Mouse (Mus musculus) intestine, embryonic 16.5 days (tissue): ENCODE data around the gene Rbm47. TPM values are rescaled to one million over a fixed set of nuclear protein-coding genes. Genes with fewer than 3 reads are reported as not detected.

Experiments used
- ATAC-seq: fragments of 200-750 bp; cut with Nextera tagmentation; 2 replicates; pipeline ENCODE4 v1.8.0; 2017; ENCODE audit warnings: moderate TSS enrichment, moderate library complexity
- H3K27ac ChIP-seq: fragments of 300-500 bp; sonication (generic); 2 replicates; pipeline ENCODE4 v1.5.1; 2014; ENCODE audit warnings: mild to moderate bottlenecking, low read length
- H3K27me3 ChIP-seq: fragments of 300-500 bp; sonication (generic); replicated peaks from 2 replicates; pipeline ENCODE4 v1.6.1; 2014; ENCODE audit warnings: low read length, control low read depth, mixed read lengths; ENCODE audit not compliant: control insufficient read depth, insufficient read depth
- H3K36me3 ChIP-seq: fragments of 300-500 bp; sonication (generic); 2 replicates; pipeline ENCODE4 v1.6.1; 2014; ENCODE audit warnings: low read length, control low read depth; ENCODE audit not compliant: control insufficient read depth, insufficient read depth
- H3K4me1 ChIP-seq: fragments of 300-500 bp; sonication (generic); 2 replicates; pipeline ENCODE4 v1.6.1; 2014; ENCODE audit warnings: low read length, control low read depth, mixed read lengths; ENCODE audit not compliant: control insufficient read depth, insufficient read depth
- H3K4me2 ChIP-seq: fragments of 300-500 bp; sonication (generic); 2 replicates; pipeline ENCODE4 v1.6.1; 2014; ENCODE audit warnings: low read depth, low read length, control low read depth
- H3K4me3 ChIP-seq: fragments of 300-500 bp; sonication (generic); 2 replicates; pipeline ENCODE4 v1.5.1; 2014; ENCODE audit warnings: mild to moderate bottlenecking, low read length
- H3K9ac ChIP-seq: fragments of 300-500 bp; sonication (generic); 2 replicates; pipeline ENCODE4 v1.6.1; 2014; ENCODE audit warnings: low read depth, low read length
- H3K9me3 ChIP-seq: fragments of 300-500 bp; sonication (generic); 2 replicates; pipeline ENCODE4 v1.6.1; 2016; ENCODE audit warnings: low read length, control low read depth; ENCODE audit not compliant: control insufficient read depth
- WGBS: fragments of 180-500 bp; shearing (Covaris S2); extraction: QIAGEN DNeasy Blood & Tissue Kit; methylation state at CpG from one replicate; pipeline ENCODE4 v1.1.7; 2014; 5-methylcytosine and 5-hydroxymethylcytosine counted together
- polyA plus RNA-seq: library from polyadenylated mRNA; unstranded; fragments of >200 nt; fragmentation: Nextera tagmentation; extraction: Ambion mirVana; gene quantifications from 2 replicates; pipeline ENCODE4 v1.2.1, GENCODE M21; 2015

Rbm47 gene
- polyA plus RNA-seq, 1 experiment from 2014 or later = 149 TPM

DNA sequence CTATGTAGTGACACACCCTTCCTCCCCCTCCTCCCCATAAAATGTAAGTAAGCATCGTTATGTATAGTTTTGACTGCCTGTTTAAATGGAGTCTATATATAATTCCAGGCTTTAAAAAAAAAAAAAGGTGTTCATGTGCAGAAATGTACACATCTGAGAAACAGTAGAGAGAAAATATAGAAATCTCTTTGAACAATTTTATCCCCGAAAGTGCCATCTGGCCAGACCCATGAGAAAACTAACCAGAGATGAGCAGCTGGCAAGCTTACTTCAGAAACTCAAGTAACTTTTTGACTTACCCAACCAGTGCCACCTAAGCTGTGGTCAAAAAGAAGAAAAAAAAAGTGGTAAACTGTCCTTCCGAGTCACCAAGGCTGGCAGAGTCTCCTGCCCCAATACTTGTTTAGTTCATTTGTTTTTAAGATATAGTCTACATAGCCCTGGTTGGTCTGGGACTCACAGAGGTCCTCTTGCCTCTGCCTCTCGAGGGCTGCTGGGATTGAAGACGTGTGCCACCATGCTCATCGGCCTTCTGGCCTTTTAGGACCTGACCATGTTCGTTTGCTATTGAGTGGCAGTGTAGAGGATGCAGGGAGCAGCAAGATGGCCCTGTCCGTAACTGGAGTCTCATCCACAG lies 4.3 kb downstream of the Rbm47 start:
- Histone ChIP-seq H3K9me3 (no peaks in the 10 kb centered on the region), H3K4me2 (no peak overlapping the region), H3K36me3 (no peaks in the 10 kb centered on the region), H3K4me3 (no peak overlapping the region), H3K4me1 (peaks cover 13% of the 10 kb centered on the region), H3K9ac (no peak overlapping the region), H3K27me3 (no peaks in the 10 kb centered on the region), H3K27ac (no peak overlapping the region)
- 85% methylated on average over 8 of the region's 8 CpGs for WGBS
- ATAC-seq = no peak

- WGBS = 73% methylated on average over 5 of the region's 5 CpGs
- ATAC-seq = no peak
- Histone ChIP-seq H3K9me3 (no peaks in the 10 kb centered on the region), H3K4me3 (no peak overlapping the region), H3K27me3 (no peaks in the 10 kb centered on the region), H3K9ac (no peak overlapping the region), H3K4me1 (peaks cover 13% of the 10 kb centered on the region), H3K36me3 (no peaks in the 10 kb centered on the region), H3K4me2 (no peak overlapping the region), H3K27ac (no peak overlapping the region)
These were observed 6.0 kb downstream of the Rbm47 start for GRCm38 (mm10) chr5:66166931-66167330.

DNA sequence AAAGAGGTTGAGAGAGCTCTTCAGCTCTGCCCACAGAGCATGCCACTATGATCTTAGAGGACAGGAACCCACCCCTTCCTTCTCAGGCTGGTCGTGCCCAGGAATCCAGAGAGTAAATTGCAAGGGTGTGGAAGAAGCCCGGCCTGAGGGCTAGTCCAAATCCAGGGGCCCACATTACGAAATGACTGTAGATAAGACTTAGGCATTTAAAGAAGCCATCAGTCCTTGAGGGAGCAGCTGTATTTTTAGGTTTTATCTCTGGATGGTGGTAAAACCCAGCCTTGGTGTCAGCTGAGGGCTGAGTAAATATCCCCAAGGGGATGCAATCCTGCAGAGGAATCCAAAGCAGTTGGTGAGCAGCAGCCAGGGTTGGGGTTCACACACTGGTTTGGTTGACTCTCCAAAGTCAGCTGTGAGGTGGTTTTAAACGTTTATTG lies 6.7 kb downstream of the Rbm47 start:
- peaks cover 13% of the 10 kb centered on the region for H3K4me1 ChIP-seq
- peak; percentile 30; the same call in 1 of the 2 replicates for ATAC-seq
- WGBS = 38% methylated on average over 4 of the region's 4 CpGs
- no peak overlapping the region for H3K4me3 ChIP-seq
- no peak overlapping the region for H3K27ac ChIP-seq
- H3K9me3 ChIP-seq = no peaks in the 10 kb centered on the region
- H3K9ac ChIP-seq = no peak overlapping the region
- no peak overlapping the region for H3K4me2 ChIP-seq
- no peaks in the 10 kb centered on the region for H3K27me3 ChIP-seq
- H3K36me3 ChIP-seq = no peaks in the 10 kb centered on the region

- Histone ChIP-seq H3K4me1 (peaks cover 13% of the 10 kb centered on the region), H3K4me2 (no peak overlapping the region), H3K9ac (no peak overlapping the region), H3K27ac (no peak overlapping the region), H3K9me3 (no peaks in the 10 kb centered on the region), H3K4me3 (no peak overlapping the region), H3K36me3 (no peaks in the 10 kb centered on the region), H3K27me3 (no peaks in the 10 kb centered on the region)
- WGBS = 65% methylated on average over 8 of the region's 8 CpGs
- no peak for ATAC-seq
These were observed 7.2 kb downstream of the Rbm47 start for GRCm38 (mm10) chr5:66165748-66166147.

GRCm38 (mm10) chr5:66156431-66156962 lies 16.4 kb downstream of the Rbm47 start:
- Histone ChIP-seq H3K9ac (no peak overlapping the region), H3K4me3 (no peak overlapping the region), H3K27me3 (no peaks in the 10 kb centered on the region), H3K4me1 (peaks cover 3% of the 10 kb centered on the region; the same call in 1 of the 2 replicates), H3K27ac (no peak overlapping the region), H3K36me3 (no peaks in the 10 kb centered on the region), H3K4me2 (no peak overlapping the region), H3K9me3 (no peaks in the 10 kb centered on the region)
- no peak for ATAC-seq
- 72% methylated on average over 9 of the region's 9 CpGs for WGBS

GRCm38 (mm10) chr5:66154616-66155015 lies 18.3 kb downstream of the Rbm47 start:
- no peak for ATAC-seq

GRCm38 (mm10) chr5:66153486-66153885 lies 19.4 kb downstream of the Rbm47 start:
- Histone ChIP-seq H3K27ac (no peak overlapping the region), H3K9me3 (no peaks in the 10 kb centered on the region), H3K4me2 (no peak overlapping the region), H3K27me3 (peaks cover 9% of the 10 kb centered on the region; the same call in 1 of the 2 replicates), H3K4me3 (no peak overlapping the region), H3K9ac (no peak overlapping the region), H3K36me3 (no peaks in the 10 kb centered on the region), H3K4me1 (peaks cover 9% of the 10 kb centered on the region)
- WGBS = 42% methylated on average over 5 of the region's 5 CpGs
- ATAC-seq = no peak

More at GRCm38 (mm10) chr5:66154616-66155015, 18.3 kb downstream of the Rbm47 start:
- Histone ChIP-seq H3K9ac (no peak overlapping the region), H3K4me3 (no peak overlapping the region), H3K4me2 (no peak overlapping the region), H3K36me3 (no peaks in the 10 kb centered on the region), H3K27me3 (0 out of 2 replicates have a peak, but pooled peaks cover 3% of the 10 kb centered on the region), H3K4me1 (peaks cover 9% of the 10 kb centered on the region), H3K9me3 (no peaks in the 10 kb centered on the region), H3K27ac (no peak overlapping the region)
- WGBS = 72% methylated on average over 6 of the region's 6 CpGs

- Histone ChIP-seq H3K4me1 (peaks cover 9% of the 10 kb centered on the region), H3K27ac (peak overlapping the region; percentile 98), H3K36me3 (no peaks in the 10 kb centered on the region), H3K27me3 (peaks cover 9% of the 10 kb centered on the region; the same call in 1 of the 2 replicates), H3K9me3 (no peaks in the 10 kb centered on the region), H3K4me3 (peak overlapping the region; percentile 65), H3K9ac (peak overlapping the region; percentile 83), H3K4me2 (peak overlapping the region; percentile 82)
- 11% methylated on average over 37 of the region's 37 CpGs for WGBS
- peak; percentile 80 for ATAC-seq
These were observed 21.4 kb downstream of the Rbm47 start for GRCm38 (mm10) chr5:66151301-66152188.

DNA sequence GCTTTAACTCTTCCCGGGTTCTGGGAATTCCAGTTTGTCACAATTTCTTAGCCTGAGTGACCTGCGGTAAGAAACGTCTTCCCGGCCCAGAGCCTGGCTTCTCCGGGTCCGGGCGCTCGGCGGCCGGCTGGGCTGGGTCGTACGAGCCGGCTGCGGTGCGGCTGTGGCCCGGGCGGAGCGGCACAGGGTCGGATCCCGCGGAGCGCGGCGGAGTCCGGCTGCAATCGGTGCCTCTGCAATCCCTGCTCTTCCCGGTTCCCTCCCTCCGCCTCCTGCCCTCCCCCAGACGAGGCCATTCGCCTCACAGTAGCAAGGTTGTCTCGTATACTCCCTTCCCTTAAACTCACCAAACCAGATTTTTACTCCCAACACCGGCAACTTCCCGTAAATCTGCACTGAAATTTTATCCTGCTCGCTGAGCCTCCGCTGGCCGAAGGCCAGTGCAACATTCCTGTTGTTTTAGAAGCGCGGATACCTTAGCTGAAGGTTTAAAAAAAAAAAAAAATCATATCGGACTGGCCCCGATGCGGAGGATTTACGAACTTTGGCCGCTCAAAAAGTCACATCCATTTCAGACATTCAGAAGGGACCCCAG lies 22.1 kb downstream of the Rbm47 start:
- H3K4me2 ChIP-seq = peak overlapping the region; percentile 82
- H3K27me3 ChIP-seq = peaks cover 9% of the 10 kb centered on the region; the same call in 1 of the 2 replicates
- H3K9ac ChIP-seq = peak overlapping the region; percentile 83
- ATAC-seq = peak; percentile 94
- H3K9me3 ChIP-seq = no peaks in the 10 kb centered on the region
- WGBS = under 1% methylated on average over 43 of the region's 43 CpGs
- H3K4me1 ChIP-seq = peaks cover 9% of the 10 kb centered on the region
- H3K4me3 ChIP-seq = peak overlapping the region; percentile 65
- peak overlapping the region; percentile 98 for H3K27ac ChIP-seq
- H3K36me3 ChIP-seq = no peaks in the 10 kb centered on the region
